Mouse (Mus musculus) olfactory bulb, adult 2 months (tissue): Measurements from ENCODE around the gene Aldh8a1.

Source experiments
- CTCF ChIP-seq: fragments of 200-500 bp; IDR thresholded peaks from 2 replicates; pipeline ENCODE4 v1.5.1; 2012; ENCODE audit warnings: low read depth, mild to moderate bottlenecking, low read length, moderate library complexity; ENCODE audit not compliant: insufficient read depth
- POLR2A ChIP-seq: fragments of 200-500 bp; IDR thresholded peaks from 2 replicates; pipeline ENCODE4 v1.6.1; 2012; ENCODE audit warnings: mild to moderate bottlenecking, low read depth, low read length, moderate library complexity; ENCODE audit not compliant: insufficient read depth

GRCm38 (mm10) chr10:21420457-21421424 lies 43.6 kb downstream of the Aldh8a1 start:
- TF ChIP-seq CTCF (peak; percentile 44; the same call in 1 of the 2 replicates), POLR2A (no peak)
